Mouse (Mus musculus) brain, adult 2 months (tissue): ENCODE results near the gene Bahcc1.
A peak's percentile ranks its signal among the peaks of the same experiment; 100 is the strongest.

ENCODE experiments used
- DNase-seq: peaks from one replicate; pipeline ENCODE4 v3.0.0; 2011; ENCODE audit warnings: low read depth, low spot score

Gene Bahcc1

GRCm38 (mm10) chr11:120242726-120243530 lies 10.2 kb downstream of the Bahcc1 start:
- DNase-seq: no peak

GRCm38 (mm10) chr11:120243531-120243820 lies 10.7 kb downstream of the Bahcc1 start:
- no peak for DNase-seq

- no peak for DNase-seq
Observed at GRCm38 (mm10) chr11:120248160-120248793, 15.5 kb downstream of the Bahcc1 start.

GRCm38 (mm10) chr11:120248899-120249298 lies 16.2 kb downstream of the Bahcc1 start:
- DNase-seq: no peak

GRCm38 (mm10) chr11:120250991-120251949 lies 18.5 kb downstream of the Bahcc1 start:
- no peak for DNase-seq

- DNase-seq: no peak
Observed at GRCm38 (mm10) chr11:120251950-120252308, 19.2 kb downstream of the Bahcc1 start.

- DNase-seq: no peak
Observed at GRCm38 (mm10) chr11:120252398-120252797, 19.7 kb downstream of the Bahcc1 start.

- no peak for DNase-seq
Observed at GRCm38 (mm10) chr11:120252843-120253645, 20.3 kb downstream of the Bahcc1 start.

- no peak for DNase-seq
Observed at GRCm38 (mm10) chr11:120253646-120254315, 21.0 kb downstream of the Bahcc1 start.

- no peak for DNase-seq
Observed at GRCm38 (mm10) chr11:120254420-120254819, 21.7 kb downstream of the Bahcc1 start.

GRCm38 (mm10) chr11:120255038-120255437 lies 22.3 kb downstream of the Bahcc1 start:
- DNase-seq: peak; percentile 91

GRCm38 (mm10) chr11:120255499-120255898 lies 22.8 kb downstream of the Bahcc1 start:
- no peak for DNase-seq

- DNase-seq: no peak
Observed at GRCm38 (mm10) chr11:120256108-120256507, 23.4 kb downstream of the Bahcc1 start.

- no peak for DNase-seq
Observed at GRCm38 (mm10) chr11:120256543-120256942, 23.8 kb downstream of the Bahcc1 start.

GRCm38 (mm10) chr11:120256981-120257820 lies 24.5 kb downstream of the Bahcc1 start:
- DNase-seq: no peak

- no peak for DNase-seq
Observed at GRCm38 (mm10) chr11:120257911-120258310, 25.2 kb downstream of the Bahcc1 start.

GRCm38 (mm10) chr11:120258896-120259689 lies 26.3 kb downstream of the Bahcc1 start:
- DNase-seq: no peak

GRCm38 (mm10) chr11:120259792-120260768 lies 27.3 kb downstream of the Bahcc1 start:
- DNase-seq: peak; percentile 70
